Mouse (Mus musculus) natural killer cell, adult 2 months (primary cell): Measurements from ENCODE around the gene Scrn1.

ENCODE experiments used
- DNase-seq, 2 experiments: peaks; one replicate each; pipeline ENCODE4 v3.0.0; 2022; ENCODE audit warnings: low spot score in 2 of 2

The Scrn1 gene

DNA sequence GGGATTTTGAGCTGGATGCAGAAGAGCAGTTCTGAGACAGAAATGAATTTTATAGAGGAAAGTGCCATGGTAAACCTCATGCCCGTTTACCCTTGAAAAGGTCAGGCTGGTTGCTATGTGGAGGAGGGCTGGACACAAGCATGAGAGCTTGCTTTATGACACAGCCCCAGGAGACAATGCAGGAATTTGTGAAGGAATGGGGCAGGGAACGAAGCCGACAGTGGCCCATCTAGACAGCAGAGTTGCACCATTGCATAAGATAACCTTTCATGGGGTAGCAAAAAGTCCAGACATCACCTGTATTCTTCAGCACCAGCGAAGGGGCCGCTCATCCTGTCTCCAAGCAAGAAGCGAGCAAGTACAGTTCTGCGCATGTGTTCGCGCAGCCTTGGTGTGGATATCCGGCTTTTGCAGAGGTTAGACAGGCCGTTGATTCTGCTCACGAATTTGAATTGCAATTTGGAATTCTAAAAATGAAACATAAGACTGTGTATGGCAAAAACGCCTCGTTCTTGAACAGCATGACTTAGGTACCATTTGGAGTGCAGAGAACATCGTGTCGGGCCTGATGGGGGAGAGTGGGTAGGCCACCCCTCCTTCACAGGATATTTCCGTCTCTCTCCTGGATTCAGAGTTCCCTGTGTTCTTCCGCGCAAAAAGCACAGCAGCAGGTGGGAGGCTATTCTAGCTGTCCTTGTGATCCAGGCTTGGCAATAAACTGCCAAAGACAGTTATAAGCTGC is 90.2 kb downstream of the Scrn1 start:
- no peak for DNase-seq

DNA sequence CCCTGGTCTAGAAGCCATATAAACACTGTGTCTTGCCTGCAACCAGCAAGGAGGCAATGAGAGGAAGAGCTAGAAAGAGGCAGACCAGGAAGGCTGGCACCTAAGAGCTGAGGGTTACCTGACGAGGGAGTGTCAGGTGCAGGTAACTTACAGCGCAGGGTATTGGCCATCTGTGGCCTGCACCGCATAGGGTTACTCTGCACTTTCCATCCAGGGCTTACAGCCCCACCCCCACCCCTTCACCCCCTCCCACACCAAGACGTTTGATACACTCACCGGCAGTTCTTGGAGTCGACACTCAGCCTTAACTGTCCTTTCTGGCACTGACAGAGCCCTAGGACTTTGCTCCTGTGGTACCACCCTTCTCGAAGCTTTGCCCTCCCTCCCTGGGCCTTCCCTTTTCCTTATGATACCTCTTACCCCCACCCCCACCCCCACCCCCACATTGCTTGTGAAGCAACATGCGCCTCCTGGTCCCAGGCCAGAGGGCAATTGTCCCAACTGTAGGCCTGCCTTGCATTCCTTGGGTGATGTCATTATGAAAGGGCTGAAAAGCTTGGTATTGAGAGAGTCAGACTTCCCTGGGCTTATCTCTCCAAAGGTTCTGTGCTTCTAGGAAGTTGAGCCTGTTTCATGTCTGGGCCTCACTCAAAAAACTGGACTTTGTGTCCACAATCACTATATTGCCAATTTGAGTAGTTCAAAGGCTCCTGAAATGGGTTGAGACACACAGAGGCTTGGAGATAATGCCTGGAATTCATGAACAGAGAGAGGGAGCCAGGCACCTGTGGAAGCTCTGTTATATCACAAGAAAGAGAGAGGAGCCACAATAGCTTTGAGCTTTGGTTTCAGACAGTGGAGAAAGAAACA is 93.2 kb downstream of the Scrn1 start:
- no peak for DNase-seq

DNA sequence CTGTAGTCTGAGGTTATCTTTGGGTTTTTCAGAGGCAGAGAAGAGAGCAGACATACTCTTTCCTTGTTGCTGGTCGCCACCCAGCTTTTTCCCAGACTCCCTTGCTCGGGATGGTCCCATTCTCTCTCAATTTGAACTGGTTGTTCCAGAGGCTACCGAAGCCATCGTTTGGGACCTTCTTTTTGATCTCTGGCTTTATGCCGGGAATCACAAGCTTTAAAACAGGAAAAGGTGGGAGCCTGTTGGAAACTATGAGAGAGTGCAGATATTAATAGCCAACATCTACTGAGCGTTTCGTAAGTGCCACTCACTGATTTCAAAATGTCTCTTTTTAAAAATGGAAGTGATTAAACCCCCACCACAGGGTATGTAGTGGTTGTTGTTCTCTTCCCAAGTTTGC is 94.4 kb downstream of the Scrn1 start:
- DNase-seq = no peak

DNA sequence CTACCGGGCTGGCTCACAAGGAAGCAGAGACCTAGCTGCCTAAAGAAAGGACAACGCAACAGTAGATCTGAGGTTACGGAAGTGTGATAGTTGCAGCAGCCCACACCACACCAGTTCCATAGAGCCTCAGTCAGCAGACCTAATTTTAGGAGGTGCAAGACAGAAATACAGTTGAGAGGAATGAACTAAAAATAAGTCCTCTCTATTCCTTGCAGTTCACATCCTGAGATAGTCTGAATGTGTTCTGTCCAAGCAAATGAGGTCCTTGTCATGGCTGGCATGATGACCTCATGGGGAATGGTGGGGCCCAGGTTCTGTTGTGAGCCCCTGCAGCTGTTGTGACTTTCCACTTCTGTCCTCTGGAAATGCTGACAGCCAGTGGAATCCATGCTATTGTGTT is 98.9 kb downstream of the Scrn1 start:
- no peak for DNase-seq

DNA sequence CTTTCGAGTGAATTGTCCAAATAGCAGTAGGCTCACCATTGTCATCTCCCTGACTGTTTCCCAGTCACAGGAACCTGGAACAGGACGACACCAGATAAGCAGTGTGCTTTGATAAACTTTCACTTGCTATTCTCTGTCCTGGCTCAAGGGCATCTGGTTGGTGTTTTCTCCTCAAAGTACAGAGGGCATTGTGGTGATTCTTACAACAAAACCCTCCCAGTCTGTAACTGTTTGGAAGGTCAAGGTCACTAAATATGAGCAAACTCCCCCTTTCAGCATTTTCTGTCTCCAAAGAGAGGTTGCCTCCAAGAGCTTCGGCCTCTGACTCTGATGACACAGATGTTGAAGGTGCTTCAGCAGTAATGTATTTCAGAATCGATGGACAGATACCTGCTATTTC is 101.4 kb downstream of the Scrn1 start:
- no peak for DNase-seq

DNA sequence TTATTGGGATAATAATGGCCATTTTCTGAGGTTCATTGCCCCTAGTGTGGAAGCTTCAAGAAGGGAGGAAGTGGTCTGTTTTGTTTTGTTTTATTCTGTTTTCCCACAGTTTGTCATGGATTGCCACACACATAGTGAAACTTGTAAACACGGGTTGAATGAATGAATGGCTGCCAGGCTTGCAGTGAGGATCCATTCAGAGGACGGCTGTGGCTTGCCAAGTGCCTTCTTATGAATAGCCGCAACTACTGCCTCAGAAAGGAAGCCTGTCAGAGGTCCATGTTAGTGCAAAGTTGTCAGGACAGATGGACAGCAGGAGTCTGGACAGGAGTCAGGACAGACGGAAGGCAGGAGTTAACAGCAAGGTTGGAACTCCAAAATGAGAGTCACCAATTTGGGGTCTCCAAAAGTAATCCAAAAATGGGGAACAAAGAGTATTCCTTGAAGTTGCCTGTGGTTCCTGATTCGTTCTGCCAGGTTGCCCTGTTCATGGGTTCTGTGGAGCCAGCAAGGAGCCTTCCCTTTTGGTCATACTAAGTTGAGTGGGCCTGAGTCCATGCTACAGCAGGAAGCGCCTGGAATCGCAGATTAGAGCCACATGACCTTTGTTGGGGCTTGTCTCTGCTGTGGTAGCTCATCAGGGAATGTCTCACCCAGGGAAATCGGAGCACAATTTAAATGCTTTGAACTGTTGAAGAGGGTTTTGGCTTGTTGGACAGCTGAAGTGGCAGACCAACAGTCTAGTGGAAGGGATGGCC is 102.4 kb downstream of the Scrn1 start:
- DNase-seq = no peak

DNA sequence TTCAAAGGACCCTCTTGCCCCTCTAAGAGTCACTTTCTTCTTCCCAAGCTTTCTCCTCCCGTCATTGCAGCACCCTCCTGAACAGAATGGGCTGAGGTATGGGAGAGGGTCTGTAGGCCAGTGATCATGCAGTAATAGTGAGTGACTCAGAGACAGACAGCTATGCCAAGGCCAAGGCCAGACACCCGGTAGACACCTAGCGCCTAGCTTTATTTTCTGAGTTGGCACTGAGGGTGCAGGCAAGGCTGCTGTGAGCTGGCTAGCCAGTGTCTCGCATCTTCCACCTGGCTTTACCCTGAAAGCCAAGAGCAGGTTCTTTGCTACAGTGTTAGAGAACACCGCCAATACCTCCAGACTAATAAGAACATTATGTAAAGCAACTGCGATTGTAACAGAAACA is 103.5 kb downstream of the Scrn1 start:
- DNase-seq = no peak

DNA sequence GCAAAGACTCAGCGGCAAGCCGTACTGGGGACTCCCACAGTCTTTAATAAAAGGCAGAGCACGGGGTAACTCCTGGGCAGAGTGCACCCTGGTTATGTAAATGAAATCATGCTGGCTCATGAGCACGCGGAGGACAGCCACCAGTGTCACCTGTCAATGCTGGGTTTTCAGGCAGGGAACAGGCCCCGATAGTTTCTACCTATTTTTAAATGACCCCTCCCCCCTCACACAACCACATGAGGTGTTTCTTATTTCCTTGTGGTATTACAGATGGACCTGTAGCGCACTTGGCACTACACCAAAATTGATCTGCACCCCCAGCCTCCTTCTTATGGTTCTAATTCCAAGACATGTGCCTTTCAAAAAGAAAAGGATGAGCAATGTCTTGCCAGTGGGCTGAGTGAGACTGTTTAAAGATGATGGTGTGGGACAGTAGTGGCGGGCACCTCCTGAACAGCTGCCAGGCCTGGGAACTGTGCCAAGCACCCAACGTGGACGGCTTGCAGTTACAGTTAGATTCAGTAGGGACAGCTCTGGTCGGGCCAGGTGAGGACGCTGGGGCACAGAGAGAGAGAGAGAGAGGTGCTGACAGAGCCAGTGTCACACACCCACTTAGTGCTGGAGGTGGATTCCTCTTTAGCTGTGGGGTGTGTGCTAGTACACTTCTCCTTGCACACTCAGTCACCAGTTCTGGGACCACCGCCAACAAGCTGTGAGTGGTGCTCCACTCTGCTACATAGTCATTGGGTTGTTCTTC is 105.2 kb downstream of the Scrn1 start:
- DNase-seq = peak; percentile 1 to 27

DNA sequence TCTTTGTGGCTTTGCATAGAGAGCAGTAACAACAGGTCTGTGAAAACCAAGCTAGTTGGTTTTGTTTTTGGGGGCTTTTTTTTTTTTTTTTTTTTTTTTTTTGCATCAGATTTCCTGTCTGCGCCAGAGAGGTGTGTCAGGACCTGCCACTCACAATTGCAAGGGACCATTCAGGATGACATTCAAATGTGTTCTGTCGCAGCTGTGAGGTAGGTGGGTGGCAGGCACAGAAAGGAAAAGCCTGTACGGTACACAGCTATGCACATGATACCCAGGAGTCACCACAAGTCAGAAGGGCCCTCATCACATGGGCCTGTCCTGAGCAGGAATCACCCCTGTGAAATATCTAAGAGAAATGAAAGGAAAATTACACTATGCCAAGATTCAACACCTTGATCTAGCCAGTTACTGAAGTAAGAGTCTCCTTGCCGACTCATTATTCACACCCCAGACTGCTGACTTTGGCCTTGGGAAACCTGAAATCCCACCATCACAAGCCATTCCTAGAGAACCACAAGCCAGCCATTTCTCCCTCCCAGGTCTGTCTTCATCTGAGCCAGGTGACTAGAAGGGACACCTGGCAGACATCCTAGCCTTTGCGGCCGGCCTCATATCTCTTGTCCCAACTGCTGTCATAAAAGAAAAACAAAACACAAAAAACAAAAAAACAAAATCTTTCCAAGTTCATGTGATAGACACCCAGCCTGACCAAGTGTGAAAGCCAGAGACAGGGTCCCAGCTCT is 105.9 kb downstream of the Scrn1 start:
- peak; percentile 9 to 22 for DNase-seq

DNA sequence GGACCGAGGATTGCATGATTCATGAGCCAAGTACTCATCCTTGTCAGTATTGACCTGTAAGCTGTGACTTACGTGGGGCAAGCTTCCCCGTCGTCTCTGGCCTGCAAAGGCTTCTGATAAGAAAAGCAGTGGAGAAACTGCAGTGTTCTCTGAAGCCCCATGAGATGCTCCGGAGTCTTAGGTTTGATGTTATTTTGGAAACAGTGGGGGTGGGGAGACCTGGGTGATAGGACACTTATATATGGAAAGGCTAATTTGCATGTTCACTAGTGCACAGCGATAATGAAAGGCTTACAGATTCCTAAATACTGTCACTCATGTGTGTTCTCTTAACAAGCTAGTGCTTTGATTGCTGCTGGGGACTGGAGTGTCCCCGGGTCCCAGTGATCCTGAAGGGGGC is 106.6 kb downstream of the Scrn1 start:
- DNase-seq = no peak
